Mouse (Mus musculus): ENCODE data around the gene Ntn4. TPM values are rescaled to one million over a fixed set of nuclear protein-coding genes. Genes with fewer than 3 reads are reported as not detected.

The Ntn4 gene
- polyA plus RNA-seq (2015; fragmentation: Nextera tagmentation; extraction: Ambion mirVana): 0.74 and 0.87 TPM in 2 replicates

DNA sequence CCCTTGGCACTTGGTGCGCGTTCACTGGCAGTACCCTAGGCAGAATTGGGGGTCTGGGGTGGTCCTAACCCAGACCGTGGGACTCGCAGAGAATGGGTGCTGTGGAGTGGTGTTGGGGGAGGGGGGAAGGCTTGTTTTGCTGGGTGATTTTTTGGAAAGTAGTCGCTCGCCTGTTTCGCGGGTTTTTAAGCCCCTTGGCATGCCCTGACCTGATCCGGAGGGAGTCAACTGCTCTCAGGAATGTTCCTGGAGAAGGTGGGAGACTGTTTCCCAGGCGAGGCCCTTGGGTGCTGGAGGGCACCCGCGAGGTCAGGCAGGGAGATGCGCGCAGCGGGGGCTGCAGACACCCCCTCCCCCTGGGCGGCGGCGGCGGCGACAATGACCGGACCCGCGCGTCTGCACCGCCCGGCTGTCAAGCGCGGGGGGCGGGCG is at the start of gene Ntn4:
Gene Ntn4 (plus strand): TSS at position 161 of the 432 bp plus-strand sequence.
- H3K27me3 ChIP-seq: peaks cover 54% of the 10 kb centered on the region
- peak within 1 kb of the TSS; percentile 86 for H3K4me2 ChIP-seq (replicated peaks)
- H3K4me3 ChIP-seq: peak within 1 kb of the TSS; percentile 80
- H3K9me3 ChIP-seq: no peaks in the 10 kb centered on the region
- 0 out of 2 replicates have a peak within 1 kb of the TSS, but pooled peaks have one; percentile 6 for H3K27ac ChIP-seq
- peaks cover 22% of the 10 kb centered on the region for H3K4me1 ChIP-seq
- 0 out of 2 replicates have a peak, but pooled peaks cover 3% of the 10 kb centered on the region for H3K36me3 ChIP-seq
- WGBS: 5% methylated on average over 12 of the region's 30 CpGs
- ATAC-seq (ENCODE audit: low FRiP score, low read depth): no peak
- H3K9ac ChIP-seq: peak within 1 kb of the TSS; percentile 86

DNA sequence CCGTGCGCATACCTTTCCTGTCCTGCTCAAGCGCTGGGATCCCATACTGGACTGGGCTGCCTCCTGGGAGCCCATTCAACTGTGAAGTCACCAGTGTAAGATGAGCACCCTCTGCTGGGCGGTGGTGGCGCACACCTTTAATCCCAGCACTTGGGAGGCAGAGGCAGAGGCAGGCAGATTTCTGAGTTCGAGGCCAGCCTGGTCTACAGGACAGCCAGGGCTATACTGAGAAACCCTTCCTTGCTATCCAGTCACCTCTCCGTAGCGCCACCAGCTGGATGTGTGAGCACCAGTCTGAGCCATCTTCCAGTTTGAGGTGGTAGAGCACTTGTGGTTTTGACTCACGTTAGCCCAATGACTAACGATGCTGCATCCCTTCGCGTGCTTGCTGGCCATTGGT is 48.0 kb upstream of the Ntn4 start:
- Histone ChIP-seq H3K4me3 (no peak overlapping the region), H3K27me3 (no peaks in the 10 kb centered on the region), H3K27ac (no peak overlapping the region), H3K4me1 (peaks cover 16% of the 10 kb centered on the region), H3K9ac (no peak overlapping the region), H3K9me3 (no peaks in the 10 kb centered on the region), H3K4me2 (replicated peaks) (no peak overlapping the region), H3K36me3 (0 out of 2 replicates have a peak, but pooled peaks cover 6% of the 10 kb centered on the region)
- WGBS: 57% methylated on average over 12 of the region's 12 CpGs
- ATAC-seq (ENCODE audit: low FRiP score, low read depth): no peak

DNA sequence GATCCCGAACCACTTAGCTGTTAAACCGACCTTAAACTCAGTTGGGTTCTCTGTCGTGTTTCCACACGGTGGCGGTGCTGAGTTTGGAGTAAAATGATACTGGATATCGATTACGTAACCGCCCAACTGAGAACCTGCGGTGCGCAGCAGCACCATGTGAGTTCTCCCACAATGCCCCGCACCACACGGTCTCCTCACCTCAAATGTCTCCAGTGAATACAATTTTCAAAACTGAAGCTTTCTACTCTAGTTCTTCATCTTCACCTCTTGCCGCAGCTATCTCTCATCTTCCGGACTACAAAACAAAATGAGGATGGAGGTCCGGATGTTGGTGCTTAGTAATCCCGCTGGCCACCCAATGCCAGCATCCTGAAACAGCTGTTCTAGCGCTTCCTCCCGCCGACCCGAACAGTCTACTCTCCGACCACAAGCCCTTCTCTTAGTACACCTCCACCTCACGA is 46.4 kb upstream of the Ntn4 start:
- peak overlapping the region; percentile 47 for H3K4me3 ChIP-seq
- 0 out of 2 replicates have a peak, but pooled peaks cover 3% of the 10 kb centered on the region for H3K4me1 ChIP-seq
- H3K9ac ChIP-seq: peak overlapping the region; percentile 63
- under 1% methylated on average over 22 of the region's 22 CpGs for WGBS
- ATAC-seq (ENCODE audit: low FRiP score, low read depth): peak; percentile 71
- no peaks in the 10 kb centered on the region for H3K36me3 ChIP-seq
- peak overlapping the region; percentile 82 for H3K4me2 ChIP-seq (replicated peaks)
- H3K27me3 ChIP-seq: no peaks in the 10 kb centered on the region
- no peak overlapping the region for H3K27ac ChIP-seq
- no peaks in the 10 kb centered on the region for H3K9me3 ChIP-seq

DNA sequence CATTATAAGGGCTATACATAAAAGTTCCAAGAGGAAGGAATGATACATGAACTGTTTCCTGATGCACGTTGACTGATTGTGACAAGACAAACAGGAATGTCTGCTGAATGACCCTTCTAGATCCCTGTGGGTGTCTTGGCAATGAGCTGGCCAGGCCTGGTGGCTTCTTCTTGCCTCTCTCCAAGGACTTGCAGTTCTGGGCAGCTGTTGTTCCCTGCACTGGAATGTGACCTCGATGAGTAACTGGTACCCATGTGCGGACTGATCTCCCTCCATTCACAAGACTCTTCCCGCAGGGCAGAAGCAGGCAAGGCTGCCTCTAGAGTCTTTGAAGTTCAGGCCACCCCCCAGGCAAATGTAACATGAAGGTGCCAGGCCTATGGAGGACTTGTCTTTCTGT is 44.6 kb upstream of the Ntn4 start:
- Histone ChIP-seq H3K27me3 (0 out of 2 replicates have a peak, but pooled peaks cover 4% of the 10 kb centered on the region), H3K4me1 (no peaks in the 10 kb centered on the region), H3K4me3 (no peak overlapping the region), H3K9me3 (no peaks in the 10 kb centered on the region), H3K4me2 (replicated peaks) (no peak overlapping the region), H3K27ac (no peak overlapping the region), H3K9ac (no peak overlapping the region), H3K36me3 (no peaks in the 10 kb centered on the region)
- WGBS: 52% methylated on average over 4 of the region's 4 CpGs
- ATAC-seq (ENCODE audit: low FRiP score, low read depth): no peak

DNA sequence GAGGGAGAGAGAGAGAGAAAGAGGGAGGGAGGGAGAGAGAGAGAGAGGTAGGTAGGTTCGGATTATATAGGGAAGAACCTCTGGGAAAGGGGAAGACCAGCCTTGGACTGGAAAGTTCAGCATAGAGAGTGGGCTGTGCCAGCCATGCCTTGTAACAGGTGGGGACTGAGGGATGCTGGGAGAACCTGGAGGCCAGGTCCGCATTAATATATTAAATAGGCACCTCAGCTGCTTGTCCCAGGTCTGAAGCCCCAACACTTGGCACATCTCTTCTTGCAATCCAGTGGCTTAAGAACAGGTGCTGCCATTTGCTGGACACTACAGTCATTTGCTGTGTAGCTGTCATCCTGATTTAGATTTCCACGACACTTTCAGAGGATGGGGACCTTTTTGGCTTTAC is 43.8 kb upstream of the Ntn4 start:
- H3K27ac ChIP-seq: no peak overlapping the region
- H3K4me2 ChIP-seq (replicated peaks): no peak overlapping the region
- no peak overlapping the region for H3K9ac ChIP-seq
- no peak overlapping the region for H3K4me3 ChIP-seq
- no peaks in the 10 kb centered on the region for H3K9me3 ChIP-seq
- WGBS: 75% methylated on average over 3 of the region's 3 CpGs
- H3K27me3 ChIP-seq: 0 out of 2 replicates have a peak, but pooled peaks cover 4% of the 10 kb centered on the region
- no peak for ATAC-seq (ENCODE audit: low FRiP score, low read depth)
- H3K36me3 ChIP-seq: no peaks in the 10 kb centered on the region
- no peaks in the 10 kb centered on the region for H3K4me1 ChIP-seq

DNA sequence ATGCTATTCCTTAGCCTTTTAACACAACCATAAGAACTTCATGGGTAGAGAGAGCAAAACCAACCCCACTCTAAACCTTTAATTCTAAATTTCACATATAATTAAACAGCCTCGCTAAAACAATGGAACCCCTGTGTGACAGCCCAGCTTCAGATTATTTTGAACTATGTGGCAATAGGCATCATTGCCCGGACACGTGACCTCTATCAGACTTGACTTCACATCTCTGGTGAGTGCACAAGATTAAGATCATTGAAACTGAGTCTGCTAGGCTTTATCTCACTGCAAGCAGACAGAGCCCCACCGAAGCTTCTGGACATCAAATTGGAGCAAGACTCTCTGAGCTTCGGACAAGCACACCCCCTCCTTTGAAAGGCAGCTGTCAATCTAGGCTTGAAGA is 38.2 kb upstream of the Ntn4 start:
- H3K27me3 ChIP-seq: 0 out of 2 replicates have a peak, but pooled peaks cover 7% of the 10 kb centered on the region
- peaks cover 4% of the 10 kb centered on the region for H3K9me3 ChIP-seq
- no peak overlapping the region for H3K4me3 ChIP-seq
- no peak overlapping the region for H3K27ac ChIP-seq
- H3K9ac ChIP-seq: no peak overlapping the region
- no peaks in the 10 kb centered on the region for H3K36me3 ChIP-seq
- H3K4me1 ChIP-seq: no peaks in the 10 kb centered on the region
- no peak overlapping the region for H3K4me2 ChIP-seq (replicated peaks)
- WGBS: 85% methylated on average over 5 of the region's 5 CpGs
- no peak for ATAC-seq (ENCODE audit: low FRiP score, low read depth)

DNA sequence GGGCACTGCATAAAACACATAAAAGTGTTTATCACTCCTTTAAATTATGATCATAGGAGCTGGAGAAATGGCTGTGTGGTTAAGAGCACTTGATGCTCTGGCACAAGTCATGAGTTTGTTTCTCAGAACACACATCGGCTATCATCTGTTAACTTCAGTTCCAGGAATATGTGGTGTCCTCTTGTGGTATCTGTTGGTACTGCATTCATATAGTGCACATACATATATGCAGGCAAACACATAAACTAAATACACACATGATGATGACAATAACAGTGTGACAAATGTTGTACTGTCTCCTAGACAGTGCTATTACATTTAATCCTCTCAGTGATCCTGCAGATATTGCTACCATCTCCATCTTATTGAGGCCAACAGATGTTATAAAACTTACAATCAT is 37.2 kb upstream of the Ntn4 start:
- Histone ChIP-seq H3K4me2 (replicated peaks) (no peak overlapping the region), H3K4me3 (no peak overlapping the region), H3K27ac (no peak overlapping the region), H3K4me1 (no peaks in the 10 kb centered on the region), H3K9ac (no peak overlapping the region), H3K36me3 (no peaks in the 10 kb centered on the region), H3K27me3 (0 out of 2 replicates have a peak, but pooled peaks cover 7% of the 10 kb centered on the region), H3K9me3 (peaks cover 4% of the 10 kb centered on the region)
- WGBS: 93% methylated on average over 1 of the region's 1 CpGs
- no peak for ATAC-seq (ENCODE audit: low FRiP score, low read depth)

DNA sequence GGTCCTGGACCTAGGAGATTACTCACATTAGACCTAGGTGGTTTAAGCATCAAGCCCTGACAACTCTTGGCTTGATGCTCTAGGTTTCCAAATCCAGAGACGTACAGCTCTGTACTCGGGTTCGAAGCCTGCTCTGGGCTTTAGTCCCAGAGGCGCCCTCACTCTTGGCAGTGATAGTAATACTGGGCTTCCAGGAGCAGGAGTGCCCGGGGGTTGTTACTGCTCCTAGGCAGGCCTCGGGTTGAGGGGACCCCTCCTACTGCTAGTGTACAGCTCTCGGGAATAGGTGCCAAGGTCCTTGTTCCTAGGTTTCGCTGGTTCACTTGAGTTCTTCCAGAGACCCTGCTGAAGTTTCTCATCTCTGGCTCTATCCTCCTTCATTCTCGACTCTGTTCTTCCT is 34.2 kb upstream of the Ntn4 start:
- H3K36me3 ChIP-seq: no peaks in the 10 kb centered on the region
- H3K4me2 ChIP-seq (replicated peaks): no peak overlapping the region
- WGBS: 91% methylated on average over 9 of the region's 9 CpGs
- 0 out of 2 replicates have a peak, but pooled peaks cover 3% of the 10 kb centered on the region for H3K27me3 ChIP-seq
- H3K9ac ChIP-seq: no peak overlapping the region
- peaks cover 4% of the 10 kb centered on the region for H3K9me3 ChIP-seq
- H3K4me1 ChIP-seq: no peaks in the 10 kb centered on the region
- ATAC-seq (ENCODE audit: low FRiP score, low read depth): no peak
- no peak overlapping the region for H3K27ac ChIP-seq
- no peak overlapping the region for H3K4me3 ChIP-seq

DNA sequence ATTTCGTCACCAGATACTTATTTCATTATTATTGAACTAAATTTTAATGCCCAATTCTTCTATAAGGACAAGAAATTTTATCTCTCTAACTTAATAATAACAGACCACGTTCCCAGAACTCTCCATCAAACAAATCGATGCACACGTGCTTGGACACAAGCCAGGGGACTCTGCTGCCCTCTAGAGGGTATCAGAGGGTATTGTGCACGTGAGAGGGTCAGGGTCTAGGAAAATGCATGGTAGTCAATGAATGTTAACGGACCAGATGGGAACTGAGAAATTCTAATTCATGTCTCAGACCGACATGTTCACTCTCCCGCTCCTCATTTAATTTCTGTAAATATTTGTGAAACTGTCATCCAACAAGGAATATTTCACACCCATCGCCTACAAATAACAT is 32.4 kb upstream of the Ntn4 start:
- Histone ChIP-seq H3K27me3 (0 out of 2 replicates have a peak, but pooled peaks cover 3% of the 10 kb centered on the region), H3K36me3 (no peaks in the 10 kb centered on the region), H3K4me2 (replicated peaks) (no peak overlapping the region), H3K4me1 (no peaks in the 10 kb centered on the region), H3K4me3 (no peak overlapping the region), H3K9ac (no peak overlapping the region), H3K27ac (no peak overlapping the region), H3K9me3 (peaks cover 3% of the 10 kb centered on the region)
- 61% methylated on average over 9 of the region's 9 CpGs for WGBS
- no peak for ATAC-seq (ENCODE audit: low FRiP score, low read depth)

DNA sequence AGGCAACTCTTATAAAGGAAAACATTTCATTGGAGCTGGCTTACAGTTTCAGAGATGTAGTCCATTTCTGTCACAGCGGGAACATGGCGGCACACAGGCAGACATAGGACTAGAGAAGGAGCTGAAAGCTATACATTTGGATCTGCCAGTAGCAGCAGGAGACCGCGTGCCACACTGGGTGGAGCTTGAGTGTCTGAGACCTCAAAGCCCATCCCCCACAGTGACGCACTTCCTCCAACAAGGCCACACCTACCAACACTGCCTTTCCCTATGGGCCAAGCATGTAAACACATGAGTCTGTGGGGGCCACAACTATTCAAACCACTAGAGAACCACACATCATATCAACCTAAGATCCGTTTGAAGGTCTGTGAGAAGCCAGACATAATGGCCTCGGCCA is 31.2 kb upstream of the Ntn4 start:
- Histone ChIP-seq H3K36me3 (no peaks in the 10 kb centered on the region), H3K4me1 (no peaks in the 10 kb centered on the region), H3K9me3 (no peaks in the 10 kb centered on the region), H3K27ac (no peak overlapping the region), H3K9ac (no peak overlapping the region), H3K27me3 (0 out of 2 replicates have a peak, but pooled peaks cover 3% of the 10 kb centered on the region), H3K4me2 (replicated peaks) (no peak overlapping the region), H3K4me3 (no peak overlapping the region)
- no peak for ATAC-seq (ENCODE audit: low FRiP score, low read depth)
- WGBS: 93% methylated on average over 7 of the region's 7 CpGs

DNA sequence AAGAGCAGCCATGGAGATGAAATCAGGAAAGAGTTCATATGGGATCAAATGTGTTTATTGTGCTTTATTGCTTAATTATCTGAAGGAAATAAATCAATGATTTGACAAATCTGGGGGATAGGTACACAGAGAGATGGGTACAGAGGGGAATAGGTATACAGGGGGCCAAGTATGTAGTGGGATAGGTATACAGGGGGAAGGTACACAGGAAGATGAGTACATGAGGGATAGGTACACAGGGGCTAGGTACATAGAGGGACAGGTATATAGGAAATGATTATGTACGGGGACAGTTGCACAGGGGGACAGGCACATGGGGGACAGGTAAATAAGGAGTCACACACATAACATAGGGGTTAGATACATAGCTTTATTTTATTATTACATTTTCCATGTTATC is 29.6 kb upstream of the Ntn4 start:
- no peak overlapping the region for H3K9ac ChIP-seq
- H3K4me1 ChIP-seq: peaks cover 4% of the 10 kb centered on the region; the same call in 1 of the 2 replicates
- no peak overlapping the region for H3K4me2 ChIP-seq (replicated peaks)
- H3K9me3 ChIP-seq: no peaks in the 10 kb centered on the region
- no peaks in the 10 kb centered on the region for H3K36me3 ChIP-seq
- H3K27me3 ChIP-seq: 0 out of 2 replicates have a peak, but pooled peaks cover 3% of the 10 kb centered on the region
- ATAC-seq (ENCODE audit: low FRiP score, low read depth): no peak
- H3K4me3 ChIP-seq: no peak overlapping the region
- WGBS: 94% methylated on average over 1 of the region's 1 CpGs
- no peak overlapping the region for H3K27ac ChIP-seq

DNA sequence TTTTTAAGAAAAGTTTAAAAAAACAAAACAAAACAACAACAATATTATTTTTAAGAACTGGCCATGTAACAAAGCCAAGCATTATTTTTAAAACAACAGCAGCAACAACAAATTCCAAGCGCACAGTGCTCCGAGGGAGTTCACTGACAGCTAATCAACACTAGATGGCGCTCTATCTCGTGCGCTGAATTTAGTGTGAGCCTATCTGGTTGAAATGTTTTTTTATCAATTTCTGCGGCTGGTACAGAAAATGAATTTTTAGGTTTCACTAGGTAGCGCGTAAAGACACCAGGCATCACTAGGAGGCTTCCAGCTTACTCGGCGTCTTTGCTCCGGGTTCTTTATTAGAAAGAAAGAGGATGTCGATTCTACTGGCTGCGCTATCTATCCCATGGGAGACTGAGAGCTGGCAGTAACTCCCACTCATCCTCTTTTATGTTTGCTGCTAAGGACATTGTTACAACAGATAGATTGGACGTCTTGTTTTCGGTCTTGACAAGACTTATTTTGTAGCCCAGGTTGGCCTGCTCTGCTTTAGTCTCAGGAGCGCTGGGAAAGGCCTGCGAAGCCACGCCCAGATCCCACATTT is 29.0 kb upstream of the Ntn4 start:
- Histone ChIP-seq H3K9ac (no peak overlapping the region), H3K4me2 (replicated peaks) (no peak overlapping the region), H3K36me3 (no peaks in the 10 kb centered on the region), H3K4me3 (no peak overlapping the region), H3K9me3 (no peaks in the 10 kb centered on the region), H3K4me1 (peaks cover 4% of the 10 kb centered on the region; the same call in 1 of the 2 replicates), H3K27me3 (no peaks in the 10 kb centered on the region), H3K27ac (no peak overlapping the region)
- WGBS: 51% methylated on average over 18 of the region's 18 CpGs
- ATAC-seq (ENCODE audit: low FRiP score, low read depth): no peak

All from limb, embryonic 13.5 days (tissue).